Mouse (Mus musculus) gastrocnemius, adult 8-10 months (tissue): ENCODE measurements at regions not wholly inside any gene's neighbourhood (a gene's known extent, or its start where the extent isn't known, plus 50 kb on each side); places are given as distances from the start of the nearest gene placed in this dataset.

Experiments
- DNase-seq, 2 experiments: peaks; one replicate each; pipeline ENCODE4 v3.0.0; 2022; ENCODE audit warnings: low spot score in 2 of 2

DNA sequence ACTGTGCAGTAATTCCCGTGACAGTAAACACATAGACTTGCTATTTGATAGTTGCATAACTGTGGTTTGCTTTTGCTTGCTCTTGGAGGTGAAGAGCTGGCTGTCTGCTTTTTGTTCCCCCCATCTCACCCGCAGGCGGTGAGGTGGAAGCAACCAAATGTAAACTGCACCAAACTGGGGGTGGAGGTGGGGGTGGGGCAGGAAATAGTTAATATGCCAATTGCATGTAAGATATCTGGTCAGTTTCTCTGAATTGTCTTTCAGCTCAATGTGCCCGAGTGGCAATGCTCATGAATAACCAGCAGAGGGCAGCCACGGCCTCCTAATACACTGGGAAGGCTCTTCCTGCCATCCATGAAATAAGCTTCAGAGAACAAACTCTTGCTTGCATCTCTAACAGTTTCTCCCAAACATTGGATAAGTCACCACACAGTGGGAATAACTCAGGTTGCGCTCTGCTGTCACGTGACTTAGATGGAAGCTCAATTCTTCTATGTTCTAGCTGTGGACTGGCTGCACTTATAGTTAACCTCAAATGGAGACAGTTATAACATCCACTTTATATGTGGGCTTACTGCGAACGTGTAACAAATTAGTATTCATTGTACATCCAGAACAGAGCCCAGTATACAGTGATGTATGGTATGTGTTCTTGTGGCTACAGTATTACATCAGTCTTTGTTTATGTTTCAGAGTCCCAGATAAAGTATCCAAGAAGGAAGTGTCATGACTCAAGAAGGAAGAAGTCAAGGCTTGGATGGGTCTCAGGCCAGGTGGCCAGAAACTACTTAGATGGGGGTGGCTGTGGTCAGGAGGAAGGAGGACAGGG lies 62.0 kb upstream of the Egflam start:
- peak; percentile 14 to 27 for DNase-seq

DNA sequence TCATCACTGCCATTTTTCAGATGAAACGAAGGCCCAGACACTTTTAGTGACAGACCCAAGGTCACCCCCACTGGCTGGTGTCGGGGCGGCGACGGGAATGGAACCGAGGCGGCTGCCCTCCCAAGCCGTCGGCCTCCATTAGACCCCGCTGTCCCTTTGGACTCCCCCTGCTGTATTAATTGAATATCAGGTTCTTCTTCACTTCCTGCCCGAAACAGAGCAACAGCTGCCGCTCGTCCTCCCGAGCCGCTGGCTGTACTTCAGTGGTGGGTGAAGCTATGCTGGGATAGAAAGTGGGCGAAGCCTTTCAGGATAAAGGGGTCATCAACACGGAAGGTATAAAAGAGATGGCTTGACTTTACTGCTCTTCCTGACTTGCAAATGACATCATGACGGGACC lies 64.4 kb upstream of the Egflam start:
- no peak for DNase-seq

DNA sequence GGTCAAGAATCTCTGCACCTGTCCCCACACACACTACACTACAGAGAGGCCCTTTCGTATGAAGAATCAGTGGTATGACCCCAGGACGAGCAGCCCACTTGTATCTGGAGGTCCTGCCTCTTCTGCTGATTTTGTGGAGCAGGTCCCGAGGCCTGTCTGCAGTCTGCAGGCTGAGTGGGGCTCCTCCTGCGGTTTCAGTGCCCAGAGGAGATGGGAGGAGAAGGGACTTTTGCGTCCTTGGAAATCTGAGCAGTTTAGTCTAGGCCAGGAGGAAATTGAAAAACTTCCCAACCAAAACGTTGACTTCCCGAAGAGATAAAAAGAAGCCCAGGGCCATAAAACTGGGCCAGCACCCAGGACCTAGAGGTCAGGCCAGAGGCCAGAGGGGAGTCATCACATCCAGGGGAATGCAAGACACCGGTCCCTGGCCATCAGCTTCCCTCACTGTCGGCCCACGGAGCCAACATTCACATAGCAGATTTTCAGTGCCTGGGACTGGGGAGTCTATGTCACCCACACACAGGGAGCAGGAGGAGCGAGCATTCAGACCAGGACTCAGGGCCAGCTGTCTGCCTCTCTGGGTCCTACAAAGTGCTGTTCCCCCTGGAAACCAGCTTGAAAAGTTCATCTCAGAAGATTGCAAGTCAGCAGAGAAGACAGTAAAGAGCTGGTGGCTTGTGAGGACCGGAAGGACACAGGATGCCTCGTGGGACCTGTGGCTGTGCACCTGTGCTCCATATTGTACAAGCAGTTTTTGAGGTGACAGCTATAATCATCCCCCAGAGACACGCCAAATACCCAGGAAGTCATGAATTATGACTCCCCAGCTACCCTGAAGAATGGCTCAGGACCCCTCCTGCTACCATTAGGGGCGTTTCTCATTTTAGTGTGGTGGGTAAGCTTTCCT lies 65.5 kb upstream of the Egflam start:
- DNase-seq: no peak

DNA sequence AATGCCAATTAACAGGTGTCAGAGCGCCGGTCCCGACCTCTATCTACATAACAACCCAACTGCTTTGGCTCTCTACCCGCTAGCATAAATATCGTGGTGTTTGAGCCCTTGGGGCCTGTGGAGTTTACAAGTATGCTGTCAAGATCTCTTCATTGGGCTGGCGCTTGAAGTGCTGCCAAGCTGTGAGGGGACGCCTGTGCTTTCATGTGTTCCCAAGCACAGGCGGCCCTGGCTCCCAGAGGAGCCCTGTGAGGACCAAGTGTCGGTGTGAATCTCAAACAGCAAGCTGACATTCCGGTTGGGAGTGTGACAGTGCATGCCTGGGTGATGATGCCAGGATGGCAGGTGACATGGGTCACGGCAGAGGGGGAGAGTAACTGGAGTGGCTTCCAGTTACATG lies 82.0 kb upstream of the Egflam start:
- peak; percentile 11 to 26 for DNase-seq

DNA sequence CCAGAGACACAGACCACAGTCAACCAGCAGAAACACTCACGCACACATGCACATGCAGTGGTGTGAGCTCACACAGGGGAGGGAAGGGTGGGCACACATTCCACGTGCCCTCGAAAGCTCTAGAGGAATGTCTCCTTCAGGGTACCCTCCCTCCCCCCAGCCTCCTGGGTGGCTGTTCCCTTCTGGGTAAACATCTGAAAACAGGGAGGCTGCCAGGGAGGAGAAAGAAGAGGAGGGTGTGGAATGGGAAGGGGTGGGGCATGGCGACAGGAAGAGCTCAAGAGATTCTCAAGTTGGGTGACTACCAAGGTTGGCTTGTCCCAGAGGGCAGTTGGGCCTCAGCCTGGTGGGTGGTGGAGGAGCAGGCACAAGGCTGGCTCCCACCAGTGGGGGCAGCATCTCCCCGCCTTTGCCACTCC lies 82.6 kb upstream of the Egflam start:
- DNase-seq: peak in 1 of 2 experiments; percentile 27

DNA sequence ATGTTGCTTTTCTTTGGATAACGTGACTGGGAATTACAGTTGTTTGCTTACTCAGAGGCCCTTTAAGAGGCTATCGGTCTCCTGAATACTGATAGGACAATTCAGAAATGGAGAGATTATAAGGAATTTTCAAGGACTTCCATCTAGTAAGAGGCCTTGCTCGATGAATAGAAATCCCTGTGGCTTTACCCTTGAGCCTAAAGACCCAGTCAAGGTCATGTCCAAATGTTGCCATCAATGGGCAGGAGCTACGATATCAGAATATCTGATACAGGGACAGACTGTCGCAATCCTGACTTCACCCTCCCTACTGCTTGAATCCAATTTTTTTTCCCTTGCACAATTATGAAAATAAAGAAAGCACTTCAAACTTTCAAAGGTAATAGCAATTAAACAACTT lies 85.5 kb upstream of the Egflam start:
- DNase-seq: no peak

DNA sequence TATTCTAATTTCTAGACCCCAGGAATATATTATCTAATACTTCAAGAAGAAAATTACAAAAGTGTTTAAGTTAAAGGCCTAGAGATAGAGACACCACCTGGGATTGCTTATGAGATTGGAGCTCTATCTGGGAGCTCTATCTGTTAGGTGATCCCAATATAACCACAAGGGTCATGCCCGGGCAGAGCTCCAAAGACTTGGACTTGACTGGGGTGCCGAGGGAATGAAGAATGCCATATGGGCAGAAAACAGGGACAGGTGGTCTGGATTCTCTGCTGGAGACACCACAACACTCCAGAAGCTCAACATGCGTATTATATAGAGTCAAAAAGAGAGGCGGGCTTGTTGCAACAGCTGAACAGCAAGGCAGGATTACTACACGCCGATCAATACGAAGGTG lies 92.9 kb upstream of the Egflam start:
- no peak for DNase-seq

DNA sequence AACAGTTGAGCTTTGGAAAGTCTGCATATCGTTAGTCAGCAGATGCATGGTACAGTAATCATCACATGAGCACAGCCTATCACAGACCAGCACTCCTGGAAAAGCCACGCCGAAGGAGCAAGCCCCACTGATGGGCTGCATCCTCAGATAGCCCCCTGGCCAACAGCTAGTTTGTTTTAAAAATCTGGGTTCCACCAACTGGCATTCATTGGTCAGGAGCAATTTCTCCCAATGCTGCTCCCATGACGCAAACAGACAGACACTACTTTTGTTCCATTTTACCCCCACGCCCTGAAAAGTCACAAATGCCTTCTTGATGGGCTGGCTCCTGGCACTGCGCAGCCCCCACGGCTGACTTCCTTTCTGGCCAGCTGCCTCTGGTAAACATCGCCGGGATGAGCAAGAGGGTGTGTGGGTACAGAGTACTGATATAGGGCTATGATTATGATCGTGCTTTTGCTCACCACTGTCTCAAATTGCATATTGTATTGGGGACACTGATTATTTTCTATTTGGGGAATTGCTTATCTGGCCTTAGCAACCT lies 95.0 kb upstream of the Egflam start:
- DNase-seq: no peak

DNA sequence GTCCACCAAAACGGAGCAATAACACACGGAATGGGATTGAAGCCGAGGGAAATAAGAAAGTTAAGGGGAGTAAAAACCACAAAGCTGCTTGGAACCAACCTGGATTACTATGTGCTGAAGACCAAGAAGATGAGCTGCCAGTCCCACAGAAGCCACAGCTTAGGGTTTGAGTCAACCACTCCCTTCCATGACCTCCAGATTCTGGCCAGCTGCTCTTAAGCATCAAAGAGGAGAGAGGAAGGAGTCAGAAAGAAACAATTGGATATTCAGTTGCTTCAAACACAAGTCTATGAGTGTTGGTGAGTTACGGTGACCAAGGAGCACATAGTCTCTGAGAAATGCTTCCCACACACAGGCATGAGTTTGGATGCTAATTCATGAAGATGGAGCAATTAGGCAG lies 99.7 kb upstream of the Egflam start:
- no peak for DNase-seq

DNA sequence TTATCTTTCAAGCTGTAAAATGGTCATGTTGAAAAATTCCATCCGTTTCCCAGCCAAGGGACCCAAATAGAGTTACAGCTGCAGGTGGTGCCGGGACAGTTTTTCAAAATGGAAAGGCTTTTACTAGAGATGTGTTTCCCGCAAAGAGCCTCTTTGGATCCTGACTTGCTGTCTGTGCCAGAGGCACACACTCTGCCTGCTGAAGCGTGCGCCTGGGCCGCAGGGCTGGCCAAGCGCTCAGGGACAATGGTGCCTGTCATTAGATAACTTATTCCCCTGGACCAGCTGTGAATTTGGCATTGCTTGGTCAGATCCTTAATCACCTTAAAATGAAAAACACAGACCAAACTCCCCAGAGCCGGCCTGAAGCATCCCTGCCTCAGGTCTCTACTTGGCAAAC lies 110.3 kb upstream of the Egflam start:
- DNase-seq: no peak

DNA sequence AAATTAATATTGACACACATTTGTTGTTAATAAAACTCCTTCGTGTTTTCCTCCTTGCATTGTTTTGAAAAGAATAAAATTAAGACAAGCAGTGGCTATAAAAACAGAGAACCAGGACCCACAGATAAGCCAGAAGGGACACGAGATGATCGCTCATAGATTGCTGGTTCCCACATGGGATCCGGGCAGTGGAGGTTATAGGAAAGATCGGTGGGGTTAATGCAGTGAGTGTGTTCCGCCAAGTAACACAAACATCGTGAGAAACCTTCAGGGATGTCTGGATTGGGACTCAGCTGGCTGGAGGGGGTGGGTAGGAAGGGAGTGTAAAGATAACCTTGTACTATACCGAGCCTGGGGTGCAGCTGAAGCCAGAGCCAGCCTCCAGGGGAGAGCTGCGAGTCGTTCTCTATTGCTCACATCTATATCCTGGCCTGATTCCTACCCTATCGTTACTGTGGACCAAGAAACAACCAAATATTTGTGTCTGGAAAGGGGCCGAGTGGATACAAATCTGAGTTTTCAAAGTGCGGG lies 116.6 kb upstream of the Egflam start:
- DNase-seq: no peak

DNA sequence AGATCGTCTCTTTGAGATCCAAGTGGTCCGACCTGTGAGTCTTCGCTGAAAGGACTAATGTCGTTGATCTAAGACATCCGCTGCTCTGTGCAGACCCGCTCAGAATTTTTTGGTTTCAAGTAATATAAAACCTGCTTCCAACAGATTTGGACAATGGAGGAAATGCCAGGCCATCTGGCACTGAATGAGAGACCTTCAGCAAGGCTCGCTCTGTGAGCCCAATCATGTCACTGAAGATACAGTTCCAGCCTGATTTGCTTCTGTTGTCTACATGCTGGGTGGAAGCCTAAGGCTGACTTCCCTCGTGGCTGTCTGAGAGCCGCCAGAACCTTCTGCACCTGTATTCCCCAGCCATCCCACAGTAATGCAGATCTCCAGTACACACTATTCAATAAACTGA lies 123.4 kb upstream of the Egflam start:
- no peak for DNase-seq

DNA sequence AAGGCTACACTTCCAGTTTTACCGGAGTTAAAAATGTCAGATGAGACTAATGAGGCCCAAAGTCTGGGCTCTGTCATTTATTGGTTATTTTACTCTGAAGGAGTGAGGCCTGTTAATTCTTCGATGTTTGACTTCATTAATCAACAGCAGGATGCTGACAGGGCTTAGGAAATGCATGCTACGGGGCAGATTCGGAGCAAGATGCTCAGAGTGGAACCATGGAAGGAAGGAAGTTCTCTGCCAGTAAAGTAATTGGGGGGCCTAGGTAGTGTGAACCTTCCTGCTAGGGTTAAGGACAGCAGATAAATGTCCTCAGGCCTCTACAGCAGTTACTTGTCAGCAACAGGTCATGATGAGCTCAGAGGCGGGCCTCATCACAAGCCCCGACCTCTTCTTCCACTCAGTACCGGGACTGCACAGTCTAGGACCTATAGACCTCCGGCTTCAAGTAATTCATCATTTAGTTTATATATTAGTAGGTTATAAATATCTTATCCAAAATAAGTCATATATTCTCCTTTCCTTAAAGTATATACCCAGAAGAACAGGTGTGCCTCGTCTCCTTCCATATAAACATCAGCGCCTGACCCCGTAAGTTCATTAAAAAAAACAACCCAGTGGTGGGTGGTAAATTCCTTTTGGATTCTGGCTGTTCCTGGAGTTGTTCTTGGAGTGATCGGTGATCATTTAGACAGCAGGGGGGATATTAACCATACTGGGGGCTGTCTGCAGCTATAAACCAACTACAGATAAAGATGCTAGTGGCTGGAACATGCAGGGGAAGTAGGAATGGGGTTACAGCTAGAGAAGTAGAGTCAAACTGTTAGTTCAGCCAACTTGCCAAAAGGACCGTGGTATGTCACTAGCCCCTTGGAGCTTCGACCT lies 124.9 kb upstream of the Egflam start:
- no peak for DNase-seq

DNA sequence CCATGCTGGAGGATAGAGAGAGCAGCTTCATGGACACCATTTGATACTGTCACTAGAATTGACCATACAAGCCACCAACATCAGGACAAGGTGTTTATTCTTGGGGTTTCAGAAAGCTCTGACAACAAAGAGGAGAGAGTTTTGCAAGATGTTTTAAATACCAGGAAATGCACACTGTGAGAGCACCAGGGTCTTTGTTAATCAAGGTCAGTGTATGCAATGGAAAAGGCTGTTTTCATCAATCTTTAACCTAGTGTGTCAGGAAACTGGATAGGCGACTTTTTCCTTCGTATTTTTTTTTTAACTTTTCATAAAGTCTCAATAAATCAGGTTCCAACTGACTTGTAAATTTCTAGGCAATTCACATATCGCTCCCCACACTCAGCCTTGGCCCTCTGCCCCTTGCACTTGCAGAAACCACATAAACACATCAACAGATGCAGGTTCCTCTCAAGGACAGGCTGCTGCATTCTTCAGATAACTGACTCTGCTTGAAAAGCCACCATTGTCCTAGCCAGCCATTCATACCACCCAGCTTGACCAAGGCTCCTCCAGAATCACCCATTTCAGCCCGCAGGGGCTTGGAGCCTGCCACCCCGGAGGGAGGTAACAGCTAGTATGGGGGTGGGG lies 132.9 kb upstream of the Egflam start:
- no peak for DNase-seq

DNA sequence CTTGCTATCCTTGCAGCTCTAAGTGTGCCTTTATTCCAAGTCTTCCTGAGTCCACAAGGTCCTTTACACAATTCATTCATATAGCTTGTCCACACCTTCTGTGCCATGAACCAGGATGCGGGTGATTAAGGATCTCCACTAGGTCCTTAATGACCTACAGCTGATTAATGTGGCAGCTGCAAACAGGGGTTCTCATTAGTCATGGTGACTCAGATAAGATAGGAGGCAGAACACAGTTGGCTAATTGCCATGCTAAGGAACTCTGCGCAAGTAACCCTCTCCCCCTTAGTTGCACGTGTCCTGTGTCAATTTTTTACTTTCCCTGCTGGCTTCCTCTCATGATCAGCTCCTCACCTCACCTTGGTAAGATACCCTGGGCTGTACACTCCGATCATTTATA lies 139.7 kb upstream of the Egflam start:
- no peak for DNase-seq

DNA sequence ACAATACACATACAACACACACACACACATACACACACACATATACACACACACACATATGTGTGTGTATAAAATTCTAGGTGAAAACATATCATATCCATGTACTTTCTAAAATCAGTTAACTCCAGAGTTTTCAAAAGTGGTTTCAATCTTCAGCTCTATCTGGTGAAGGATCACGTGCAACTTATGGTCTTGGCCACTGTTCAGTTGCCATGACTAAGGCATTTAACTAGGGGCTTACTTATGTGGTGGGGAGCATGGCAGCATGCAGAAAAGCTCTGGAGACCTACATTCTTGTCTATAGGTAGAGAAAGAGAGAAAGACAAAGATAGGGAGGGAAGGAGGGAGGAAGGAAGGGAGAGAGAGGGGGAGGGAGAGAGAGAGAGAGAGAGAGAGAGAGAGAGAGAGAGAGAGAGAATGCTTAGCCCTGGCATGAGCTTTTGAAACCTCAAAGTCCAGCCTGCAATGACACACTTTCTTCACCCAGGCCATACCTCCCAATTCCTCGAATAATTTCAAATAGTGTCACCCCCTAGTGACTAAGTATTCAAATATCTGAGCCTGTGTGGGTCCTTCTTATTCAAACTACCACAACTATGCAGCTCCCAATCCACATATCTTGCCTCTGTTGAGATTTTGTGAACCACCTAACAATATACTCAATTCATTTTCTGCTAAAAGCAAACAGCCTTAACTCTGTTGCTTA lies 155.1 kb upstream of the Egflam start:
- no peak for DNase-seq

DNA sequence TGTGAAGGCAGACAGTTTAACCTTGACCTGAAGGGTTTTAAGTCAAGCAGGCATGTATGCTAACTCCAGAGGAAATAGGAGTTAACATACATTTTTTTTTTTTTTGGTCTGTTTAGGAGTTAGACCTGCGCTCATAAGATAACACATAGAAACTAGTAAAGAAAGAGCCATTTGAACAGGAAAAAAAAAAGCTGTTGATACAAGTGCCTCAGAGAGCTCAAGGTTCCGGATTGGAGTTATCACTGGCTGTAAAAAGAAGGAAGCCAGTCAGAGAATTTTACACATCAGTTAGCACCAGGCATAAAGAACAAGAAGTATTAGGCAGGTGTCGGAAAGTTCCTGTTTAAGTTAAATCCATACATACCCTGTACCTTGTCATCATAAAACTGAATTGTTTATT lies 156.2 kb upstream of the Egflam start:
- DNase-seq: no peak

DNA sequence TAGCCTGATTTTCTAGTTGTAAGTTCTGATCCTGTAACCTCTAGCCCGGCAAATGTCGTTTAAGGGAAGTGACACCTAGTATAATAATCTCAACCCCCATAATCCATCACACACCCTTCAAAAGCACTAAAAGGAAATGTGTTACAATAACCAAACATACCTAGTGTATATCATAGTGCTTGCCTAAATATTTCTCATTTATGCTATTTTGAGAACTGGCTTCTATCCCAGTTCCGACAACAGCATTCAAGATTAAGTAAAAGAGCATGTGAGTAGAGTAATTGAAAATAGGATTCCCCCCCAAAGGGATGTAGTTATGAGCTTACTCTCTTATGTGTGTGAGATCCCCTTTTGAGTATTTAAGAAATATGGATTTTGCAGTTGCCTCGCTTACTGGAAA lies 165.1 kb upstream of the Egflam start:
- no peak for DNase-seq

DNA sequence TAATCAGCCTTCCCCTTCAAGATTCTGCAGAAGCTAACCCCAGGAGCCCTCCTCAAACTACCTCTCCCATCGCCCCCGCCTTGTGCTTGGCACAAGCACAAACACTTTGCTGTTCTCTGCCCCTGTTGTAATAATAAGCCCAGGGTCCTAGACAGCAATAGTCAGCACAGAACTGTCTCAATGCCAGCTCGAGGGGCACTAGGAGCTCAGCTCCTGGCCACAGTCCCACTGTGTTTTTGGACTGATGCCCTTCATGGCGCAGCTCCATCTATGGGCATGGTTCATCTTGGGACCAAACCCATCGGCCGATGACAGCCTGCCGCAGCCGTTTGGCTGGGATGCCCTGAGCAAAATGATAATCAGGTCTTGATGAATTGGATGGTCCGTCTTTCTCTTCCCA lies 165.5 kb upstream of the Egflam start:
- no peak for DNase-seq

DNA sequence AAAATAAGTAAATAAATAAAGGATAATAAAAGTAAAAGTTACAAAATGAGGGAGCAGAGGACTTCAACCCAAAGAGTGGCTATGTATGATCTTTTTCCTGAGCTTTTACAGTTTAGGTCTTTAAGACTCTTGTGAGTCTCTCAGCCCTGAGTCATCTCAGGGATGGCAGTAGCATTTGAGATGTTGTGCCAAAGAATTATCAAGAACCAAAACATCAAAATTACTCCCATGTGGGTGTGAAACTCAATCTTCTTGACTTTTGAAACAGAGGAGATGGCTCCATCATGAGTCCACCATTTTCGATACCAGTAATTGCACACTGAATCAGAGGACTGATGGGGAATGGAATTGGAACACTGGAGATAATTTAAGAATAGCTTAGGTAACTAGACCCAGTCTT lies 174.0 kb upstream of the Egflam start:
- DNase-seq: no peak
